Mouse (Mus musculus): ENCODE results near the gene Trhr2. TPM values are rescaled to one million over a fixed set of nuclear protein-coding genes. Genes with fewer than 3 reads are reported as not detected.
A peak's percentile ranks its signal among the peaks of the same experiment; 100 is the strongest.

The Trhr2 gene
- polyA plus RNA-seq, 1 experiment from 2014 or later: not detected

GRCm38 (mm10) chr8:122347811-122348552 lies 12.6 kb downstream of the Trhr2 start:
- Histone ChIP-seq H3K27ac (no peak overlapping the region), H3K27me3 (ENCODE audit: low read depth, poor library complexity, severe bottlenecking) (peaks cover 84% of the 10 kb centered on the region)
- 71% methylated on average over 5 of the region's 5 CpGs for WGBS

GRCm38 (mm10) chr8:122345181-122346095 lies 15.1 kb downstream of the Trhr2 start:
- WGBS: 59% methylated on average over 12 of the region's 12 CpGs

More at GRCm38 (mm10) chr8:122347811-122348552, 12.6 kb downstream of the Trhr2 start:
- Histone ChIP-seq H3K4me1 (peaks cover 38% of the 10 kb centered on the region), H3K36me3 (no peaks in the 10 kb centered on the region), H3K9me3 (replicated peaks) (no peaks in the 10 kb centered on the region), H3K4me3 (no peak overlapping the region)
- DNase-seq (ENCODE audit: low spot score): no peak

GRCm38 (mm10) chr8:122344219-122344618 lies 16.3 kb downstream of the Trhr2 start:
- no peak for DNase-seq (ENCODE audit: low spot score)
- Histone ChIP-seq H3K36me3 (no peaks in the 10 kb centered on the region), H3K27me3 (ENCODE audit: low read depth, poor library complexity, severe bottlenecking) (peaks cover 81% of the 10 kb centered on the region), H3K9me3 (replicated peaks) (no peaks in the 10 kb centered on the region), H3K4me3 (peak overlapping the region; percentile 46), H3K4me1 (peaks cover 22% of the 10 kb centered on the region), H3K27ac (peak overlapping the region; percentile 62; the same call in 1 of the 2 replicates)
- WGBS: 5% methylated on average over 2 of the region's 5 CpGs

More at GRCm38 (mm10) chr8:122345181-122346095, 15.1 kb downstream of the Trhr2 start:
- no peak overlapping the region for H3K27ac ChIP-seq
- no peaks in the 10 kb centered on the region for H3K36me3 ChIP-seq
- no peaks in the 10 kb centered on the region for H3K9me3 ChIP-seq (replicated peaks)
- H3K4me3 ChIP-seq: no peak overlapping the region
- H3K27me3 ChIP-seq (ENCODE audit: low read depth, poor library complexity, severe bottlenecking): peaks cover 85% of the 10 kb centered on the region
- H3K4me1 ChIP-seq: peaks cover 32% of the 10 kb centered on the region
- no peak for DNase-seq (ENCODE audit: low spot score)

- no peaks in the 10 kb centered on the region for H3K9me3 ChIP-seq (replicated peaks)
- peaks cover 22% of the 10 kb centered on the region for H3K4me1 ChIP-seq
- peak; percentile 57 for DNase-seq (ENCODE audit: low spot score)
- no peaks in the 10 kb centered on the region for H3K36me3 ChIP-seq
- under 1% methylated on average over 14 of the region's 14 CpGs for WGBS
- peaks cover 81% of the 10 kb centered on the region for H3K27me3 ChIP-seq (ENCODE audit: low read depth, poor library complexity, severe bottlenecking)
- peak overlapping the region; percentile 46 for H3K4me3 ChIP-seq
- peak overlapping the region; percentile 62 for H3K27ac ChIP-seq
Observed at GRCm38 (mm10) chr8:122343758-122344157, 16.8 kb downstream of the Trhr2 start.

- Histone ChIP-seq H3K27ac (no peak overlapping the region), H3K36me3 (no peaks in the 10 kb centered on the region), H3K9me3 (replicated peaks) (no peaks in the 10 kb centered on the region), H3K27me3 (ENCODE audit: low read depth, poor library complexity, severe bottlenecking) (peaks cover 81% of the 10 kb centered on the region), H3K4me3 (peak overlapping the region; percentile 46), H3K4me1 (peaks cover 22% of the 10 kb centered on the region)
- no peak for DNase-seq (ENCODE audit: low spot score)
- 7% methylated on average over 11 of the region's 11 CpGs for WGBS
Observed at GRCm38 (mm10) chr8:122343341-122343740, 17.2 kb downstream of the Trhr2 start.

- Histone ChIP-seq H3K36me3 (no peaks in the 10 kb centered on the region), H3K4me3 (peak overlapping the region; percentile 46; the same call in 1 of the 2 replicates), H3K27me3 (ENCODE audit: low read depth, poor library complexity, severe bottlenecking) (peaks cover 84% of the 10 kb centered on the region), H3K27ac (no peak overlapping the region), H3K9me3 (replicated peaks) (no peaks in the 10 kb centered on the region), H3K4me1 (peaks cover 22% of the 10 kb centered on the region)
- 8% methylated on average over 9 of the region's 9 CpGs for WGBS
- DNase-seq (ENCODE audit: low spot score): no peak
Observed at GRCm38 (mm10) chr8:122342806-122343209, 17.7 kb downstream of the Trhr2 start.

- no peak for DNase-seq (ENCODE audit: low spot score)
- Histone ChIP-seq H3K9me3 (replicated peaks) (no peaks in the 10 kb centered on the region), H3K4me1 (peaks cover 22% of the 10 kb centered on the region), H3K36me3 (no peaks in the 10 kb centered on the region), H3K27me3 (ENCODE audit: low read depth, poor library complexity, severe bottlenecking) (peaks cover 85% of the 10 kb centered on the region), H3K27ac (no peak overlapping the region), H3K4me3 (no peak overlapping the region)
- 65% methylated on average over 5 of the region's 5 CpGs for WGBS
Observed at GRCm38 (mm10) chr8:122342362-122342761, 18.2 kb downstream of the Trhr2 start.

GRCm38 (mm10) chr8:122341790-122342189 lies 18.8 kb downstream of the Trhr2 start:
- H3K27me3 ChIP-seq (ENCODE audit: low read depth, poor library complexity, severe bottlenecking): peaks cover 88% of the 10 kb centered on the region
- 85% methylated on average over 6 of the region's 6 CpGs for WGBS
- H3K36me3 ChIP-seq: peaks cover 3% of the 10 kb centered on the region; the same call in 1 of the 2 replicates
- no peak overlapping the region for H3K27ac ChIP-seq
- no peaks in the 10 kb centered on the region for H3K9me3 ChIP-seq (replicated peaks)
- no peak for DNase-seq (ENCODE audit: low spot score)
- H3K4me3 ChIP-seq: no peak overlapping the region
- H3K4me1 ChIP-seq: peaks cover 26% of the 10 kb centered on the region

GRCm38 (mm10) chr8:122340761-122341160 lies 19.8 kb downstream of the Trhr2 start:
- Histone ChIP-seq H3K27me3 (ENCODE audit: low read depth, poor library complexity, severe bottlenecking) (peaks cover 95% of the 10 kb centered on the region), H3K27ac (no peak overlapping the region), H3K4me1 (peaks cover 36% of the 10 kb centered on the region), H3K9me3 (replicated peaks) (no peaks in the 10 kb centered on the region), H3K36me3 (peaks cover 7% of the 10 kb centered on the region; the same call in 1 of the 2 replicates), H3K4me3 (no peak overlapping the region)
- 81% methylated on average over 3 of the region's 3 CpGs for WGBS
- DNase-seq (ENCODE audit: low spot score): no peak

- H3K9me3 ChIP-seq (replicated peaks): no peaks in the 10 kb centered on the region
- no peak overlapping the region for H3K27ac ChIP-seq
- WGBS: 52% methylated on average over 6 of the region's 6 CpGs
- H3K4me1 ChIP-seq: peaks cover 32% of the 10 kb centered on the region
- no peak overlapping the region for H3K4me3 ChIP-seq
- peaks cover 95% of the 10 kb centered on the region for H3K27me3 ChIP-seq (ENCODE audit: low read depth, poor library complexity, severe bottlenecking)
- peaks cover 14% of the 10 kb centered on the region for H3K36me3 ChIP-seq
- DNase-seq (ENCODE audit: low spot score): no peak
Observed at GRCm38 (mm10) chr8:122338852-122339251, 21.7 kb downstream of the Trhr2 start.

- Histone ChIP-seq H3K36me3 (peaks cover 14% of the 10 kb centered on the region), H3K27ac (peak overlapping the region; percentile 67), H3K4me1 (peaks cover 28% of the 10 kb centered on the region), H3K27me3 (ENCODE audit: low read depth, poor library complexity, severe bottlenecking) (peaks cover 77% of the 10 kb centered on the region), H3K9me3 (replicated peaks) (no peaks in the 10 kb centered on the region), H3K4me3 (peak overlapping the region; percentile 72)
- WGBS: 2% methylated on average over 80 of the region's 81 CpGs
- peak; percentile 86 for DNase-seq (ENCODE audit: low spot score)
Observed at GRCm38 (mm10) chr8:122336251-122336910, 24.2 kb downstream of the Trhr2 start.

- Histone ChIP-seq H3K36me3 (peaks cover 14% of the 10 kb centered on the region), H3K4me3 (peak overlapping the region; percentile 72), H3K4me1 (peaks cover 34% of the 10 kb centered on the region), H3K27me3 (ENCODE audit: low read depth, poor library complexity, severe bottlenecking) (peaks cover 70% of the 10 kb centered on the region), H3K27ac (peak overlapping the region; percentile 67), H3K9me3 (replicated peaks) (no peaks in the 10 kb centered on the region)
- 13% methylated on average over 57 of the region's 57 CpGs for WGBS
- peak; percentile 61 for DNase-seq (ENCODE audit: low spot score)
Observed at GRCm38 (mm10) chr8:122335638-122336250, 24.8 kb downstream of the Trhr2 start.

Measured in limb, embryonic 10.5 days (tissue).